Mouse (Mus musculus): Measurements from ENCODE around the gene Mlst8. TPM values are rescaled to one million over a fixed set of nuclear protein-coding genes. Genes with fewer than 3 reads are reported as not detected.
A peak's percentile ranks its signal among the peaks of the same experiment; 100 is the strongest.

Gene Mlst8
- total RNA-seq (2021) = 10 to 100 TPM; 10.8 to 12.1 TPM
- long read RNA-seq, experiment 1, partial matches to known transcripts = 1 of 13 reads
- long read RNA-seq, experiment 1, other reads (novel, unspliced or antisense) = 4 of 13 reads
- long read RNA-seq, experiment 2, transcript Mlst8-202 (9 exons, 3,340 nt) = major isoform, 6 of 25 reads
- long read RNA-seq, experiment 2, partial matches to known transcripts = 0 of 25 reads
- long read RNA-seq, experiment 2, other reads (novel, unspliced or antisense) = 16 of 25 reads

- DNase-seq = peak; percentile 99
These were observed at the start of gene Mlst8 for GRCm38 (mm10) chr17:24478663-24479380. Mlst8 (minus strand) TSS chr17:24479078.

DNA sequence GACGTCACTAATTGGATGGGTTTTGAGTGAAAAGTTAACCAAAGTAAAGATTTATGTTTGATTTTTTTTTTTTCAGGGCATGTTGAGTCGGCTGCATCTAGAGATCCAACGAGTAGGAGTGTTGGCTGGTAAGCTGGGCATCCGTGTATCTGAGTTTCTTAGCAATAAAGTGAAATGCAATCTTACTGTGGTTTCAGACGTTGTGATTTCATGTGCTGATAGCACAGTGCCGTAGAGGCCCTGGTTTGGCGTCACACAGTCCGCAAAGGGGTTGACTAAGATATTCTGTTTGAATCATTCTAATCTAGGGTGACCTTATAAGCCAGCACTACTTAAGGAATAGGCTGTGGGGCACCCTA, 49.7 kb upstream of the Mlst8 start:
- DNase-seq = no peak

GRCm38 (mm10) chr17:24527723-24528559, 49.1 kb upstream of the Mlst8 start, which contains the start of gene Traf7:
Traf7 (minus strand) TSS chr17:24527938.
- peak; percentile 85 for DNase-seq

DNA sequence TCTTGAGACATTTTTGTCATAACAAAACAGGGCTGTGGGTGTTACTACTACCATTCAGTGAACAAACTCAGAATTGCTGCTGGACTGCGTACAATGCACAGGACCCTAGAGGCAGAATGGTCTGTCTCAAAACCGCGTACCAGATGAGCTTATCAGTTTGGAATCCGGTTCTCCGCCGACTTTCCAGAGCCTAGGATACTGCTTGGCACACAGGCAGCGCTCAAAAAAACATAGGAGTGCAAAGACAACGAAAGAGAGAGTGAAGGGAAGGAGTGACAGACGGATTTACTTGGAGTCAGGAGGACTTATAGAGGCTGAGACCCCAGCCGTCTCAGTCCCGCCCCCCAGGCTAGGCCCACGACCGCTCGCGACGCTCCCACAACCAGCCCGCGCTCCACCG, 48.4 kb upstream of the Mlst8 start:
- no peak for DNase-seq

DNA sequence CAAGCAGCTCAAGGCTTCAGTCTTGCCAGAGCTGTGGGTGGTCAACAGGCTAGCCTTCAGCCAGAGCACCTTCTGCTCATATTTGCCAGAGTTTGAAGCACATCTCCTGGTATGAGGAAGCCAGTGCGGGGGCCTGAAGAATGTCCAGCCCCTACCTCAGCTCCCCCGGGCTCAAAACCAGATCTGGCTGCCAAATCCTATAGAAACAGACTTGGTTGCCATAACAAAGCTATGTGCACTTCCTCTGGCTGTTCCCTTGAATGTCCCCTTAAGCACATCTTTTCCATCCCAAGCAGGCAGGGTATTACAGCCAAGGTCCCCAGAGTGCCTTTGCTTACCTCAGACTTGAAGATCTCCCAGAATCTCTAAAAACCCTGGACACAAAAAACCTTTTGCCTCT, 45.9 kb upstream of the Mlst8 start:
- no peak for DNase-seq

GRCm38 (mm10) chr17:24520450-24520849, 41.6 kb upstream of the Mlst8 start:
- no peak for DNase-seq

- no peak for DNase-seq
These were observed 35.7 kb upstream of the Mlst8 start for GRCm38 (mm10) chr17:24514270-24515257.

DNA sequence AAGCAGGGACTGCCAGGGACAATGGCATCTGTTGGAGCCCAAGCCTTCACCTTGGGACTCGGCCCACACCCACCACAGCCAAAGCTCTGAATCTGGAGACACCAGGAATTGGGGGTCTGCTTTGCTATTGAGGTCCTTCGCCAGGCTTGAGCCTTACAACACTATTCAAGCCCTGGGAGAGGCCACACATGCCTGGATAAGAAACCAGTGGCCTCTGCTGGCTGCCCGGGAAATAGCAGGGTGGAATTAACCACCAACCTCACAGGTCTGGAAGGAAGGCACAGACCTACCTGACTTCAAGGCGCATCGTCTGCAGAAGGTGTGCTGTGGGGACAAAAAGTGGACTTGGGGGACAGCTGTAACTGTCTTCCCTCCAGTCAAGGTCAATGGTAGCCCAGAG, 34.7 kb upstream of the Mlst8 start:
- DNase-seq = peak; percentile 53

- DNase-seq = no peak
These were observed 29.1 kb upstream of the Mlst8 start for GRCm38 (mm10) chr17:24507806-24508460.

- no peak for DNase-seq
These were observed 28.3 kb upstream of the Mlst8 start for GRCm38 (mm10) chr17:24507129-24507664.

- peak; percentile 41 for DNase-seq
These were observed 27.6 kb upstream of the Mlst8 start for GRCm38 (mm10) chr17:24506332-24507070.

- no peak for DNase-seq
These were observed 26.5 kb upstream of the Mlst8 start for GRCm38 (mm10) chr17:24505286-24505955.

DNA sequence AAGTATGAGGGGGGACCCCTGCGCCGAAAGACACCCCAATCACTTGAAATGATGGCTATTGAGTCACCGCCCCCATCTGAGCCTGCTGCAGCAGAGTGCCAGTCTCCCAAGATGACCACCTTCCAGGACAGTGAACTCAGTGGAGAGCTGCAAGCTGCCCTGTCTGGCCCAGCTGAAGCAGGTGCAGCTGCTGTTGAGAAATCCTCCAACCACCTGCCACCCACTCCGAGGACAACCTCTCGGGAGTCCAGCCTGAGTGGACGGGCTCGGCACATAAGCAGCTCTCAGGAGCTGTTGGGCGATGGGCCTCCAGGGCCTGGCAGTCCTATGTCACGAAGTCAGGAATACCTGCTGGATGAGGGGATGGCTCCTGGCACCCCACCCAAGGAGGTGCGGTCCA, 25.2 kb upstream of the Mlst8 start:
- no peak for DNase-seq

DNA sequence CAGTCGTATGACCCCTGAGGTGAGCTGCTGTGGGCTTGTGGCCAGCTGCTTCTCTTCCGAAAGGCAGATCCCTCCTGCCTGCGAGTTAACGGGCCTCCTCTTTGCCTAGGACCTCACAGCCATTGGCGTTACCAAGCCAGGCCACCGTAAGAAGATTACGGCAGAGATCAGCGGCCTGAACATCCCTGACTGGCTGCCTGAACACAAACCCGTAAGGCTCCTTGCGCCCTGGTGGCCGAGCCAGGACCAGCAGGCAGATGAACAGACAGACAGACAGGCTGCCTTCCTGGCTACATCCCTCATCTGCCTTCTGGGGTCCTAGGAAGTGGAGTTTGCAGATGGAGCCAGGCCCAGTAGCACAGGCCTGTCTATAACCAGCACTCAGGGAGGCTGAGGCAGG, 23.3 kb upstream of the Mlst8 start:
- no peak for DNase-seq

- DNase-seq = no peak
These were observed 17.1 kb upstream of the Mlst8 start for GRCm38 (mm10) chr17:24496026-24496425.

- DNase-seq = no peak
These were observed 16.6 kb upstream of the Mlst8 start for GRCm38 (mm10) chr17:24495443-24495842.

- peak; percentile 57 for DNase-seq
These were observed 15.9 kb upstream of the Mlst8 start for GRCm38 (mm10) chr17:24494627-24495335.

DNA sequence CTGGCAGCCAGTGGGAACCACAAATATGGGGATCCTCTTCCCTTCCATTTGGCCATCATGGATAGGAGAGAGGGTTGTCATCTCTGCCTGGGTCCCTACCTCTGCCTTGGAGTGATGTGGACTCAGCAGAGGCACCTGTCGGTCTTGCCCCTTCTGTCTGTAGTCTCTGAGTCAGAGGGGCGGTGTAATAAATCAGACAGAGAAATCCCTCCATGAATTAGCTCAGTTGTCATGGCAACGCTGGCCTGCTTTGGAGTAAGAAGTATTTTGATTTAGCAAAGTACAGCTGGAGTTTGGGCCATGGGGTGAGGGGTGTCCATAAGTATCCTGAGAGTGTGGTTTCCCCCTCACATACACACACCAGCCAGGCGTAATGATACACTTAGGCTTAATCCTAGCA, 11.5 kb upstream of the Mlst8 start:
- no peak for DNase-seq
